Mouse (Mus musculus) heart, postnatal 4 days (tissue): ENCODE measurements at regions not wholly inside any gene's neighbourhood (a gene's known extent, or its start where the extent isn't known, plus 50 kb on each side); places are given as distances from the start of the nearest gene placed in this dataset.
A peak's percentile ranks its signal among the peaks of the same experiment; 100 is the strongest.
"Not testable (repeated sequence)": the region's sequence is repeated elsewhere in the genome, so short reads cannot be mapped to it uniquely, and the experiment has no call there.

ENCODE experiments used
- DNase-seq: peaks from one replicate; pipeline ENCODE4 v3.0.0; 2021

DNA sequence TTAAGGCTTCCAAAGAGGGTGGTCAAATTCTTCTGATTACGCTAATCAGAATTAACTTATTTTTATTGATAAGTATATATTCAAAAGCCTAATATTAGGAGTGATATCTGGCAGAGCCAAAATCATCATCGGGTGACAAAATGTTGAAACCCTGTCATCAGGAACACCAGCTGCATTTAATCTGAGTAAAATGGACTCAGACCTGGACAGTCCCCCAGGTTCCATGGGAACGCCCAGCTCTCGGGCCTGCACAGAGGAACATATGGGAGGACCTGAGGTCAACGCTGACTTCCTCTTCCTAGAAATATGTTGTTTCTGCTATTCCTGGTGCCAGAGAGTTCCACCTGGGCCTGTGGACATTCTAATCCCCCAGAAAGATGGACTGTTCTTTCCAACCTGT, 176.5 kb downstream of the Tmx1 start:
- no peak for DNase-seq

DNA sequence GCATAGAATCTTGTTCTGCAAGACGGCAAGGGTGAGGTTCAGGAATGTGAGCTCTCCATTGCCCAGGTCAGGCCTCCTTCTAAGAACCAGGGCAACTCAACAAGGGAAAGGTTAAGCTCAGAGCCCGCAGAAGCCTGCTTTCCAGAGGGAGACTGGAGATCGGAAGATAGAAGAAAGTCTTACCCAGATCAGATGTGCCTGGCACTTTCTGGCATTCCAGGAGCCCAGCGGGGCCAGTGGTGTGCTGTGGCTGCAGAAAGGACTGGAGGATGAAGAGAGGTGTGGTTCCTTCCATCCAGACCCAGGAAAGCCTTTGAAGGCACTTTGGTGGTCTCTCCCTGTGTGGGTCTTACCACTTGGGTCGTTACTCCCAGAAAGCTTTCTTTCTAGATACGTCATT, 178.4 kb downstream of the Tmx1 start:
- no peak for DNase-seq

DNA sequence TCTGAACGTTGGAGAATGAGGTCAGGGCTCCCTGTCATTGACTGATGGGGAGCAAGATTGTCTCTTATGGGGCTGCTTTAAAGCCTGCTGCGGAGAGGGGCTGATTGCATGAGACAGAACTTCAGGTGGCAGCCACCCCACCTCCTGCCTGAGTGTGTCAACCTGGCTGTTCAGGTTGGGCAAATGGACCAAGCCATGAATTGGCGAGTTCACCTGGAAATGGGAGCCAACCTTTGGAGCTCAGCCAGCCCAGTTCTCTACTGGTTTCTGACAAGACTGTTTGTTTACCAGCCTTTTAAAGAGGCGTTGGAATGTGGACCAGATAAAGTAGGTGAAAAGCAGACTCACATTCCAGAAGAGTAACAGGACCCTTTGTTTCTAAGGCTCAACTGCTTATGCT, 180.3 kb downstream of the Tmx1 start:
- no peak for DNase-seq

DNA sequence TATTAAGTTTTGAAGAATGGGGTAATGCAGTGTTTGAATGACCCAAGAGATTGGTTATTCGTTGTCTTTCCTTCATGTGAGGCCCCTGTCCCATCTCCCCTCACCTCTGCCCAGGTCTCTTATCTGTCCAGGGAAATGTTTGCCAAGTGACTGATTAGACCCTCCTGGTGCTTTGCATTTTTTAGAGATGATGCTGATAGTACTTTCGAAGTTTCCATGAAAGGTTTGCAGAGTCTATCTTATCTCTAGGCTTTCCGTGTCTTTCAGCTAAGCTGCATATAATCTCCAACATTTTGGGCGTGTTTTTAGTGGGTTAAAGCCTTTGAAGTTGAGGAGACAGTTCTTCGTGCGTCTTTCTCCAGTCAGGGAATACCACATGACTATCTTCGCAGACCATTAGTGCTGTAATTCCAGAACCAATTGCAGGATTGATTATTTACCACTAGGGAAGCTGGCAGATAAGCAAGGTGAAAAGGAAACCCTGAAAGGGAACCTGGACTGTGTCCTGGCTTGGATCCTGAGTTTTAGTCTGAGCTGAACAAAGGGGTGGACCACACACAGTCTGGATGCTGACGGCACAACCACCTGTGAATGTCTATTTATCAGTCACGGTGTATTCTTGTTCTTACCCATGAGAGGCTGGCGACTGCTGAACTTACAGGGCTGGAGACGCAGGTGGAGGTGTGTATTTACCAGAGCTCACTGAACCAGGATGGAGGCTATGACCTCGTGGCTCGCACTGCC, 180.9 kb downstream of the Tmx1 start:
- no peak for DNase-seq

DNA sequence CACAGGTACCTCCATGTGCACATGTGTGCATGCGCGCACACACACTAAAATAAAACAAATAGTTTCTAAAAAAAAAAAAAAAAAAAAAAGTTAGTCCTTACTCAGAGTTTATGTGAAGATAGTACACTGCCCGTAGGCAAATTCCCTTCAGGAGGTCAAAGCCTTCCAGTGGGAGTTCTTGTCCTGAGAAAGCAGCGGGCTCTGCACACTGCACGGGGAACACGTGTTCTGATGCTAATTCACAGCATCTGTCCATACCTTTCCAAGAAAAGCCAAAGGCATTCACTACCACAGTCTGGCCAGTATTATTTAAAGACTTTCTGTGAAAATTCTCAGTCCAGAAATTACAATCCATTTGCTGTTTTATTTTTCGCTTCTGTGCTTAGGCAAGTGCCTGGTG, 183.1 kb downstream of the Tmx1 start:
- no peak for DNase-seq

DNA sequence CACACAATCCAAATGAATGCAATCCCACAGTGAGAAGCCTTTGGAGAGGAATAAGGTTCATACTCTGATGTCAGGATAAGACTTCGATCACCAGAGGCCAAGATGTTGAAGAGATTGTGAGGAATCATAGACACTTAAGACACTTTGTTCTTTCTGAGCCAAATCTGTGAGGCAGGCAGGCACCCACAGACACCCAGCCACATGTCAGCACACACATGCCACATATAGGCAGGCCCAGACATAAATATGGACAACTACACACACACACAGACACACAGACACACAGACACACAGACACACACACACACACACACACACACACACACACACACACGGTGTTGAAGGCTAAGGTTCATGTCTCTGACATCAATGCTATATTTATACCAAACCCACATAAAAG, 185.1 kb upstream of the Frmd6 start:
- DNase-seq: no peak

DNA sequence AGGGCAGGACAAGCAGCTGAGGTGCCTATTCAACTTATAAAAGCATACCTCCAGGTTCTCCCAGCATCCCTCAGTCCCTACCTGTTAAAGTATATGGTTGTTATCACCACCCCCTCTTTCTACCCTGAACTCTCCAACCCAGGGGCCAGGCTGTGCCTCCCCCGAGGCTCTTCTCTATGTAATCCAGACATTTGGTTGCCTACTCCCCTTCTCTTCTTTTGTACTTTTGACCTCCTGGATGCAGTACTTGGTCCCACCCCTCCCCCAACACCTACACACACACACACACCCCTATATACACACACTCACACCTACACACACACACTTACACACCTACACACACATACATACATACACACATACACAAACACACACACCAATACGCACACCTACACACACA, 180.4 kb upstream of the Frmd6 start:
- DNase-seq: no peak

DNA sequence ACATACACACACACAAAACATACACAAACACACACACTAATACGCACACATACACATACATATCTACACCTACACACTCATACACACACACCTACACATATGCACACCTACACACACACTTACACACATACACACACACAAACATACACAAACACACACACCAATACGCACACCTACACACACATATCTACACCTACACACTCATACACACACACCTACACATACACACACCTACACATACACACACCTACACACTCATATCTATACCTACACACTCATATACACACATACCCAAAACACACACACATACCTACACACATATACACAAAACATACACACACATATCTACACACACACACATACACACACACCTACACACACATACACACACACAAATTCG, 179.9 kb upstream of the Frmd6 start:
- DNase-seq: no peak

DNA sequence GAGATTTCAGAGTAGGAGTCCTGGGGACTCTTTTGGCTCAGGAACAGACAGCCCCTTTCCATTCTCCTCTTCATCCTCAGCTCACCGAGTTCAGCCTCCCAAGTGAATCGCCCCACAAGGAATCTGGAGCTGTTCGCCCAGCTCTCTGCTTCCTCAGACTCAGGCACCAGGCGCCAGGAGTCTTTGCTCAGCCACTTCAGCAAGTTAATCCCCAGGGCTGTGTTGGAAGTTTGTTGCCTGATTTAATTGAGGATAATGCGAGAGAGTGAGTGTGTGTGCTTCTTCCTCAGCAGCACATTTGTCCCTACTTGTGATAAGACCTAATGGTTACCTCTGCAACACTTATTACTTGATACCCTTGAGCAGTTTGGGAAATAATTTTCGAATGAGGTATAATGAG, 177.8 kb upstream of the Frmd6 start:
- peak; percentile 25 for DNase-seq

DNA sequence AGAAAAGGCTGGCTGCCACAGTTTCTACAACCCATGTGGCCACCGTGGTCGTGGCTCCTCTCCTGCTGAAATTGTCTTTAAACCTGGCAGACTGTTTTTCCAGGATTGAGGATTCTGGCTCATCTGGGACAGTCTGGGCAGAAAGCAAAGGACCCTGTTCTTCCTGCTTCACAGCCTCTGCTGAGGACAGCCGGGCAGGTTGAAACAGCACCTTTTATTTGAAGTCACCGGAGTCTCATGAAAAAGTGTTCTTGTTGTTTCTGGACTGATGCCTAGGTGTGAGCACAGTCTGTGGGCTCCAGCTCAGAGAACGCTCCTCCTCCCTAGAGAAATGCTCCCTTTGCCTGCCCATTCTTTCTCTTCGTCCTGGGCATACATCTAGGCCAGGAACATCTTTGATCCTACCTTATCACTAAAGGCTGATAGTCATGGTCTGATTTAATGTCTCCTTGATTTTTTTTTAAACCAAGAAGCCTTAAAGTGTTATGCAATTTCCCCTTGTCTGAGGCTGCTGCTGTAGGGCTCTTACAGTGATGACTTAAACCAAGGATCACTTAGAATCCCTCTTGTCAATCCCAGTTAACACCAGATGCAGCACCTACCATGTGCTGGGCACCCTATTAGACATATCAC, 177.0 kb upstream of the Frmd6 start:
- DNase-seq: no peak

DNA sequence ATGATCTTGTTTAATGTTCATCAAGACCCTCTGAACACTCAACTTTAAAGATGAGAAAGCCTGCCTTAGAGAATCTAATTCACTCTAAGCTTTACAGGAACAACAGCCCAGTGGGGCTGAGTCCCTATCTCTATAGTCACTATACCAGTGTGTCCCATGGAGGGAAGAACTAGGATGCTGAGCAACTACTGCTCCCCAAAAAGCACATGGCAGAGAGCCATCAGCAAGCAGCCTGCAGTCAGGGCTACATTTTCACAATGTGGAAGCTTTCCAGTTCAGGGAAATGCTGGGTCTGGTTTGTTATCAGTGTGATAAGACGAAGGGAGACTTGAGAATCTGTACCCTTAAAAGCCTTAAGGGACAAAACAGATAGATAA, 176.5 kb upstream of the Frmd6 start:
- no peak for DNase-seq

DNA sequence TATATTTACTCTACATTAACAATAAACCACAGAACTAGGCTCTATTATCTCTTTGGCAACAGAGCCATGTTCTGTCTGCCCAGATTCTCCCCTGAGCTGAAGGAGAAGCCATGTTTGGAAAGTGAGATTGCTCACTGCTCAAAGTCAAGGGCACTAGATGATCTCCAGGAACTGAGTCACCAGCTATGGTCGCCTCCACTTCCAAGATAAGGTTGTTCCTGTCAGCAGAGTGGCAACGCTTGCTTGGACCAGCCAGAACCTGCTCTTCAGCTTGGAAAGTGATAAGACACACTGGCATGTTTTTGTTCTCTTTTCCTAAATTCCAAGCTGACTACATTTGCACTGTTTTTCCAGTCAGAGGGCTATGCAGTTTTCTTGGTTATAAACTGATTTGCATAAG, 175.6 kb upstream of the Frmd6 start:
- DNase-seq: peak; percentile 60

DNA sequence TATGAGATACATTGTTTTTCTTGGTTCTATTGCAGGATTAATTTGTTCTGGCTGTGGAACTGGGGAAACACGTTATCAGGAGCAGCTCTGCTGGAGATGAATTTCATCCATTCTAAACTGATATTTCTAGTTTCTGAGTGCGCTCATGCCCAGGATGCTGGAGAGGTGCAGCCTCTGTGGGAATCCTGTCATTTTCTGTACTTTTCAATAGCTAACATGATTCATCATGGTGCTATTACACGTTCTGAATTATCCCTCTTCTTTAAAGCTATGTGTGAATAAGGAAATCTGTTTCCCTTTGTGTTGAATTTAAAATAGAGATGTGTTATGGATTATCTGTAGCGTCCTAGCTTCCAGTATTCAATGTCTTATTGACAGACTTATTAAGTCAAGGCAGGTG, 174.8 kb upstream of the Frmd6 start:
- DNase-seq: no peak

DNA sequence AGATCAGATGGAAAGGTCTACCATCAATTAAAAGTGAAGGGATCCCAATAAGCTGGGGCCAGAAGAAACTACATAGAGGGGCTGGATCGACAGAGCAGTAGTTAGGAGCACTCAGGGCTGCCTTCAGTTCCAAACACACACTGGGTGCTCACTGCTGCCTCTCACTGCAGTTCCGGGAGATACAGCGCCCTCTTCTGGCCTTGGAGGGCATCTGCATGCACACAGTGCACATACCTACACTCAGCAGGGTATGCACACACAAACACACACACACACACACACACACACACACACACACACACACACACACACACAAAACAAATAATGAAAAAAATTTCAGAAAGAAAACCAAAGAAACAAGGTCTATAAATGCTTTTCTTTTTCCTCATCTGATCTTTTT, 172.6 kb upstream of the Frmd6 start:
- DNase-seq: no peak

DNA sequence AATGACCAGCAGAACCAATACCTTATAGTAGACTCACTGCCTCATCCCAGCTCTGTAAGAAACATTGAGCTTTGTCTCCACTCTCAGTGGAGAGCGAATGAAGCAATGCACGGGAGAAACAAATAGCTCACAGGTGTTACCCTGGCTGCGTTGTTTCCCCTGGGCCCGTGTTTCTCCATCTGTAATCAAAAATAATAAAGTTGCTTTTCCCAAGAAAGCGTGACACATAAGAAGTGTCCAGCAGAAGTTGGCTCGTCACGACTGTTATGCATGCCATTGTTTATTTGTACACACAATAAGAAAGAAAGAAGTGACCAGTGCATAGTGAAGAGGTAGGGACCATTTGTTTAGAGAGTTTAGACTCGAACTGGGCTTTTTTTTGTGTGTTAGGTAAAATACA, 171.3 kb upstream of the Frmd6 start:
- DNase-seq: no peak

DNA sequence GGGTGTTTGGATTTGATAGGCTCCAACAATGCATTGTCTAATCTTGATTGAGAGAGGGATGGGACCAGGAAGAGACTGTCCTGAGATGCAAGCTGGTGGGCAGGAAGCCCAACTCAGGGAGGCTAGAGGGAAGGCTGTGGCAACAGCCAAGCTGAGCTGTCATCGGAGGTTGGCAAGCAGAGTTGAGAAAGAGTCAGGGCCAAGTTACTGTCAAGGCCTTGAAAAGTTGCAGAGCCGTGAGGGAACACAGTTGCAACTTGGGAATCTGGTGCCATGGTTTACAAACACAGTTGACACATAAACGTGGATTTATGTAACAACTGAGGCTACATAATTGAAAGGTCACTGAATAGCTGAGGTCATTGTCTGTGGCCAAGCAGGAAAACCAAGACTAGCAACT, 170.8 kb upstream of the Frmd6 start:
- peak; percentile 84 for DNase-seq

DNA sequence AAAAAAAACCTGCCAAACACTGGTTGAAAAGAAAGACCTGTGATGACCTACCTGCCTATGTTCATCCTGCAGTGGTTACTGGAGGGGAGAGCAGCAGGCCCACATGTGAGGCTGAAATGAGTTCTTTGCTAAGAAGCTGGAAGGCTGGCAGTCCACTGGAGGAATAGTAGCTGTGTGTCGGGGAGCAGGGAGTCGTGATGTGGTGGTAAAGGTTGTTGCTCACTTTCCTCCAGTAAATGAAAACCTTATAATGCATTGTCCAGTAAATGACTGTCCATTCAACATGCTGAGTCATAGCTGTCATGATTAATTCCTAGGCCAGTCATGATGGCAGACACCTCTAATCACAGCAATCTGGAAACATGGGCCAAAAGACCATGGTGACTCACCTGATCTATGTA, 169.9 kb upstream of the Frmd6 start:
- DNase-seq: no peak

DNA sequence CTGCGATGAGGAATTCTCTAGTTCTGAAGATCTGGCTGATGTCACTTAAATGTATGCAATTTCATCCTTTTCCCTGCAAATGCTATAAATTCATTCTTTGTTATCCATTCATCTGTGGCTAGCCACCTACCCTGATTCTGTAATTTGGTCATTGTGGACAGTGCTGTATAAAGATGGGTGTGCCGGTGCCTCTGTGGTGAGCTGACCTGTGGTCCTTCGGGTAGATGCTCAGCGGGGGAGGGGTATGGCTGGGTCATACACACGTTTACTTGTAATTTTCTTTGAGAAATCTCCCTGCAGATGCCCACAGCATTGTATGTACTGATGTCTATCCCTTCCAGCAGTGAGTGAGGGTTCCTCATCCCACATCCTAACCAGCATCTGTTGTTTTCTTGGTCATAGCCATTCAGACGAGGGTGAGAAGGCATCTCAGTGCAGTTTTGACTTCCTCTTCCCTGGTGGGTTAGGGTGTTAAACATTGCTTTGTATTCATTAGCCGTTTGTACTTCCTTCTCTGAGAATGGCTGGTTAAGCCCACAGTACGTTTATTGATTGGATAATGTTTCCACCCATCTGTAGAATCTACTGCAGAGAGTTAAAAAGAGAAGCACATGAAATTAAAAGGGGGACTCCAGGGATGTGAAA, 169.3 kb upstream of the Frmd6 start:
- DNase-seq: no peak

DNA sequence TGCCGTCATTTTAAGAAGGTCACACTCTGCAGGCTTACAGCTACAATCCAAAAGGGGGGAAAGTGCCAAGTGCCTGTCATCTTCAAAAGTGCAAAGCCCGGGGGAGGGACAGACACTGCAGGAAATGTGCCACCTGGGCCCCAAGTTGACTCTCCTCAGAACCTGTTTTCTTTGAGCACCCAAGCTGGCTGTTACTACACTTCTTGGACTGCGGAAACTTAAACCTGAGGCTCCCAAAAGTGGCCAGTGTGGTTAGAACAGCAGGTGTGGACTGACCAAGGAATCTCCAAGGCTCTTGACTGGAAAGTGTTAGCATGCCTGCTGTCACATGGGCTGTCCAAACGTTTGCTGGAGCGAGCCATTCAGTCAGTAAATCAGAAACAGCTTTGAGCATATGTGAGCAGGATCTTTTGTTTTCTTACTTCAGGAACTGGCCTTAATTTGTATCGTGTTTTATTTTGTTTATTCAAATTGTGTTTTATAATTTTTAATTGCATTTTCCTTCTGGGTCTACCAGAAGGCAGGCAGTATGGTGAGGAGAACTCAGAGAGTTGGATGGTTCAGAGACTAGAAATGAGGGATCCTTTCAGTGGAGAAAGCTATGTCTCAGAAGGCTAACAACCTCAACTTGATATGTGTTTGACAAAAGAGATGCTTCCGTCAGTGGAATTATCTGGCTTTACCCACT, 168.4 kb upstream of the Frmd6 start:
- DNase-seq: peak; percentile 38

DNA sequence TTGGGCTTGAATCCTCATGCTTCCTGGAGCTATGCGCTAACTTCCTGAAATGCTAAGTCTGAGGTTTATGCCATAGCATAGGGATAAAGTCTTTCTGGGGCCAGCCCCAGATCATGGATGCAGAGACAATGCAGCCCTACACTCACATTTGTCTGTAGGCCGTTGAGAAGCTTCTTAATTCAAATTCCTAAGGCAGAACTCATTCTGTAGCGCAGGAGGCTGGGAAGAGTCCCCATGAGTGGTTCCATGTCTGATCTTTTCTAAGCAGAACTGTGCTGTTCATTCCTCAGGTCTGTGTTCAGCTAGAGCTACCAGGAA, 167.9 kb upstream of the Frmd6 start:
- DNase-seq: no peak

DNA sequence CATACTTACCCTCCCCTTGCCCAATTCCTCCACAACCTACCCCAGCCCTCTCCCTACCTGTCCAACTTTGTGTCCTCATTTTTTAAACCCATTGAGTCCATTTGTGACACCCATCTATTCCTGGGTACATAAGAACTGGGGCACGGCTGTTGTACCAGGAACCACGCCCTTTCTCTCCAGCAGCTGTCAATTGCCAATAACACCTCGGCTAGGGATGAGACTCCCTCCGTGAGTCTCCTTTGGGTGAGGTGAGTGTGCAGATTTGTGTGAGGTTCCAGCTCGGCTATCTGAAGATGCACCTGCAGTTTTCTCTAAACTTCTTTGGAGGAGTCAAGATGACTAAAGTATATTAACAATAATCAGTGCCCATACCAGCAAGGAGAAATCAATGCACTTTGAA, 167.2 kb upstream of the Frmd6 start:
- no peak for DNase-seq

DNA sequence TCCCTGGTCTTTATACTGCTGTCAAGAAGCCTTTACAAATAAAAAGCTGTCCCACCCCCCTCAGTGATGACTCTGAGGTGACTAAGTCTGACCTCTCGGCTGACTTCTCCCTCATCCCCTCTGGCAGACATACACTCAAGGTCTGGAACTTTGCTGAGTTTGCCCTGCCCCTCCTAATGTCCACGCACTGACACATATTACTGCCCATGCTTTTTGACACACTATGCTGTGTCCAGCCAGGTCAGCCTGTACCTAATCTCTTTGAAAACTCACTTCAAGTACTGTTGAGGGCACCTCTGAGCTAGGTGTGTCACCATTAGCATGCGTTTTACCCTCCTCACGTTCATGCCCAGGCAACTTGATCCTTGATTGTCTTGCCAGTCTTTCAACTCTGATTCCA, 164.9 kb upstream of the Frmd6 start:
- DNase-seq: no peak

DNA sequence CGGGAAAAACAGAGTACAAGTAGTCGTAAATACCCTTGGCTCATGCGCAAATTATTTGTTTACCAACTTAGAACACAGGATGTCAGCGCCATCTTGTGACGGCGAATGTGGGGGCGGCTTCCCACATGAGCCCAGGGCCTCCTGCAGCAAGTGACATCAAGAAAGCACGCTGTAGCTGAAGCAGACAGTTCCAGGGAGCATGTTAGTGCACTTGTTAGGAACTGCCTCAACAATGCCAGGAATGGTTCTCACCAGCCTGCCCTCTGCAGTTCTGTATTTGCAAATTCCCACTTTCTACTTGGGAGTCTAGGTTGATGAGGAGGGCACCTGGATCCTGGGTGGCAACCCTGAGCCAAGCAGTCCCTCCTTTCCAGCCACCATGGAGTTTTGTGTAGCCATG, 157.2 kb upstream of the Frmd6 start:
- not testable (repeated sequence) for DNase-seq

DNA sequence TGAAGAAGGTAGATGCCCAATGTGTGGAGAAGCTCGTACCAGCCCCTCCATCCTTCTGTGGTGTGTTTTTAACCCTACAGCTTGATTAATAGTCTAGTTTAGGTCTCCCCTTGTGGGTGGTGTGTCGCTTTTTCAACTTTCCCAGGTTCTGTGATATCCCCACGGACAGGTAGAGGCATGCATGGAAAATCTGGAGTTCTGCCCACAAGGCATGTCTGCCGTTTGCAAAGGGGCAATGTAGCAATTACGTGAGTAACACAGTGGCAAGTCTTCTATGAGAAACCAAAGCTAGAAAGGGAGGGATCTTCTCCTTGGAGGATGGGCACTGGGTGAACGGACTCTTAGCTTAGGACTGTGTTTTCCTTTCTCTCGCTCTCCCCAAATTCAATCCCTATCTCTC, 153.2 kb upstream of the Frmd6 start:
- no peak for DNase-seq
